Mouse (Mus musculus): ENCODE results near the gene Cfap300. TPM values are rescaled to one million over a fixed set of nuclear protein-coding genes. Genes with fewer than 3 reads are reported as not detected.

Cfap300 gene
- polyA plus RNA-seq (2016; fragmentation: Nextera tagmentation; extraction: Ambion mirVana) = 16.5 and 18.6 TPM in 2 replicates

GRCm38 (mm10) chr9:8042338-8043043, at the start of gene Cfap300:
Gene Cfap300 (minus strand): TSS chr9:8042823.
- H3K9ac ChIP-seq = peak within 1 kb of the TSS; percentile 76
- peaks cover 11% of the 10 kb centered on the region for H3K4me1 ChIP-seq
- H3K27ac ChIP-seq = peak within 1 kb of the TSS; percentile 82
- no peaks in the 10 kb centered on the region for H3K36me3 ChIP-seq (replicated peaks)
- under 1% methylated on average over 39 of the region's 39 CpGs for WGBS
- peak within 1 kb of the TSS; percentile 70 for H3K4me3 ChIP-seq (replicated peaks)
- ATAC-seq (ENCODE audit: low FRiP score) = peak; percentile 98
- H3K27me3 ChIP-seq = no peaks in the 10 kb centered on the region
- H3K9me3 ChIP-seq = no peaks in the 10 kb centered on the region
- peak within 1 kb of the TSS; percentile 71 for H3K4me2 ChIP-seq

- Histone ChIP-seq H3K9ac (no peak overlapping the region), H3K27ac (no peak overlapping the region), H3K27me3 (no peaks in the 10 kb centered on the region), H3K4me1 (no peaks in the 10 kb centered on the region), H3K4me2 (no peak overlapping the region), H3K36me3 (replicated peaks) (no peaks in the 10 kb centered on the region), H3K9me3 (no peaks in the 10 kb centered on the region), H3K4me3 (replicated peaks) (no peak overlapping the region)
- 91% methylated on average over 5 of the region's 5 CpGs for WGBS
- no peak for ATAC-seq (ENCODE audit: low FRiP score)
Measured at GRCm38 (mm10) chr9:8078882-8079281, 36.3 kb upstream of the Cfap300 start.

GRCm38 (mm10) chr9:8074345-8074744, 31.7 kb upstream of the Cfap300 start:
- H3K4me1 ChIP-seq = no peaks in the 10 kb centered on the region
- no peaks in the 10 kb centered on the region for H3K36me3 ChIP-seq (replicated peaks)
- H3K27me3 ChIP-seq = no peaks in the 10 kb centered on the region
- ATAC-seq (ENCODE audit: low FRiP score) = no peak
- no peak overlapping the region for H3K27ac ChIP-seq
- no peaks in the 10 kb centered on the region for H3K9me3 ChIP-seq
- no peak overlapping the region for H3K4me3 ChIP-seq (replicated peaks)
- no peak overlapping the region for H3K9ac ChIP-seq
- no peak overlapping the region for H3K4me2 ChIP-seq

DNA sequence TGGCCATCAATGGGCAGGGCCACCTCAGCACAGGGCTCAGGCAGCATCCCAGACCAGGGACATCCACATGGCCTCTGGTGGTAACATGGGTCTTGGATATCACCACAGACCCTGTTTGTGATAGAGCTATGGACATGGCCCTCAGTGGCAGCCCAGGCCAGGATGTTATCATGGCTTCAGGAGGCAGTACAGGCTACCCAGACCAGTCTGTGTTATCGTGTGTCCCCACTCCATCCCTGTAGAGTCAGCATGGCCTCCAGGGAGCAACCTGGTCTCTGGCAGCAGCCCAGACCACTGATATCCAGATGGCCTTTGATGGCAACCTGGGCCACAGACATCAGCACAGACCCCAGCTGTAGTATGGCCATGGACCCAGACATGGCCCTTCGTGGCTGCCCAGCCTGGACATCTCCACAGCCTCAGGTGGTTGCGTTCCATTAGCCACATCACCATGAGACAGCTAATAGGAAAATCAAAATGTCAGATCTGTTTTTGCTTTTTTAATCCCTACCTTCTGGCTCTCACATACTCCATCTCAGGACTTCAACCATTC, 30.7 kb upstream of the Cfap300 start:
- Histone ChIP-seq H3K9me3 (no peaks in the 10 kb centered on the region), H3K27me3 (no peaks in the 10 kb centered on the region), H3K9ac (no peak overlapping the region), H3K27ac (no peak overlapping the region), H3K36me3 (replicated peaks) (no peaks in the 10 kb centered on the region), H3K4me1 (no peaks in the 10 kb centered on the region), H3K4me2 (no peak overlapping the region), H3K4me3 (replicated peaks) (no peak overlapping the region)
- 96% methylated on average over 3 of the region's 3 CpGs for WGBS
- ATAC-seq (ENCODE audit: low FRiP score) = no peak

DNA sequence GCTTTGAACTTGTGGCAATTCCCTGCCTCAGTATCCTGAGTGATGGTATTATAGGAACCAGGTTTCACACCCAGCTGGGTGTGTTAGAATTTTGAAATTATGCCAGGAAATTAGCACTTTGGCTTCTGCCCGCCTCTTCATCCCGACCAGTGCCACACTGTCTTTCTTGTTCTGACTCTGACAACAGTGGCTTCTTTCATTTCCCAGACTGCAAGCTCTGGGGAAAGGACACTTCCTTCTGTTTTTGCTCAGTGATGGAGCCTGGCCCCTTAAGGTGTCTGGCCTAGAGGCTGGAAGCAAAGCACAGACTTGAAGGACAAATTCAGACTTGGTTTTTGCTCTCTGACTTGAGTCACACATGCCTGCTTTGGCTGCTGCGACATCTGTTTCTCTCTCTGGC, 17.0 kb upstream of the Cfap300 start:
- 88% methylated on average over 3 of the region's 3 CpGs for WGBS
- no peaks in the 10 kb centered on the region for H3K9me3 ChIP-seq
- no peaks in the 10 kb centered on the region for H3K4me1 ChIP-seq
- H3K9ac ChIP-seq = no peak overlapping the region
- no peak overlapping the region for H3K4me2 ChIP-seq
- H3K4me3 ChIP-seq (replicated peaks) = no peak overlapping the region
- no peak for ATAC-seq (ENCODE audit: low FRiP score)
- H3K36me3 ChIP-seq (replicated peaks) = no peaks in the 10 kb centered on the region
- no peaks in the 10 kb centered on the region for H3K27me3 ChIP-seq
- no peak overlapping the region for H3K27ac ChIP-seq

DNA sequence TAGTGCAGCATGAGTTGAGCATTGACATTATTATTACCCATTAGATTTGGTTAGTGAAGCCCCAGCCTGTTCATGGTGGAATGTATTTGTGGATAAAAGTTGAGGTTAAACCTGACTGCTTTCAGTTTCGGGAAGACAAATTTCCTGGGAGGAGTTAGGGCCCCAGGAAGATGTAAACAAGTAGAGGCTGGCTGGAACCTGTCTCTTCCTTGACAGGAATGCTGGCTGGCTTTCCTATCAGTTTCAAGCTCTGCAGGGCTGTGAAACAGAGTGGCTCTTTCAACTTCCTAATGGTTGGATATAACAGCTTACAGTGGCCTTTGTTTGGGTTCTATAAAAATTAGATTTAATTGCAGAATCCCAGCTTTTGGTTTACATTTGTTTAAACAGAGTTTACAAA, 12.2 kb upstream of the Cfap300 start:
- Histone ChIP-seq H3K9ac (no peak overlapping the region), H3K4me1 (no peaks in the 10 kb centered on the region), H3K27ac (no peak overlapping the region), H3K4me3 (replicated peaks) (no peak overlapping the region), H3K9me3 (no peaks in the 10 kb centered on the region), H3K36me3 (replicated peaks) (no peaks in the 10 kb centered on the region), H3K4me2 (no peak overlapping the region), H3K27me3 (no peaks in the 10 kb centered on the region)
- WGBS = 63% methylated on average over 1 of the region's 1 CpGs
- ATAC-seq (ENCODE audit: low FRiP score) = no peak

- Histone ChIP-seq H3K4me2 (peak overlapping the region; percentile 71), H3K27ac (peak overlapping the region; percentile 63; the same call in 1 of the 2 replicates), H3K9ac (0 out of 2 replicates have a peak overlapping the region, but pooled peaks have one; percentile 76), H3K4me3 (replicated peaks) (peak overlapping the region; percentile 70), H3K27me3 (no peaks in the 10 kb centered on the region), H3K4me1 (peaks cover 11% of the 10 kb centered on the region), H3K36me3 (replicated peaks) (no peaks in the 10 kb centered on the region), H3K9me3 (no peaks in the 10 kb centered on the region)
- 15% methylated on average over 5 of the region's 5 CpGs for WGBS
- peak; percentile 61 for ATAC-seq (ENCODE audit: low FRiP score)
Measured at GRCm38 (mm10) chr9:8043044-8043387, 393 bp upstream of the Cfap300 start.

DNA sequence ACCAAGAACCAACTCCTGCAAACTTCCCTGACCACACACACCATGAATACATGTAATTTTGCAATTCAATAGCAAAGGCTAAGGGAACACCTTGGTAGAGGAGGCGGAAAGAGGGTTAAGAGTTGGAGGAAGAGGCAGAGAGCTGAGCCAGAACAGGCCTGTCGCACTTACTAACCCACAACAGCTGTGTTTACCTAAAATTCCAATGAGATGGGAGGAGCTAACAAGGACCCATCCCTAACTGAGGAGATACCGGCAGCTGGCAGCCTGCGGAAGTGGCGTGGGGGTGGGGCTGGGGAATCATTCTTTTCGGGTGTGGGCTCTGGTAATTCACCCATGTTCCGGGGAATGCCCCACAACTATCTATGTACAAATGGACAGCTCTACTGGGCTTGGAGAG, 7.1 kb downstream of the Cfap300 start:
- no peak overlapping the region for H3K27ac ChIP-seq
- peak; percentile 61; the same call in 1 of the 2 replicates for ATAC-seq (ENCODE audit: low FRiP score)
- H3K27me3 ChIP-seq = no peaks in the 10 kb centered on the region
- H3K9ac ChIP-seq = no peak overlapping the region
- no peaks in the 10 kb centered on the region for H3K36me3 ChIP-seq (replicated peaks)
- no peaks in the 10 kb centered on the region for H3K9me3 ChIP-seq
- no peak overlapping the region for H3K4me3 ChIP-seq (replicated peaks)
- H3K4me1 ChIP-seq = peaks cover 6% of the 10 kb centered on the region; the same call in 1 of the 2 replicates
- no peak overlapping the region for H3K4me2 ChIP-seq
- WGBS = 41% methylated on average over 7 of the region's 7 CpGs

DNA sequence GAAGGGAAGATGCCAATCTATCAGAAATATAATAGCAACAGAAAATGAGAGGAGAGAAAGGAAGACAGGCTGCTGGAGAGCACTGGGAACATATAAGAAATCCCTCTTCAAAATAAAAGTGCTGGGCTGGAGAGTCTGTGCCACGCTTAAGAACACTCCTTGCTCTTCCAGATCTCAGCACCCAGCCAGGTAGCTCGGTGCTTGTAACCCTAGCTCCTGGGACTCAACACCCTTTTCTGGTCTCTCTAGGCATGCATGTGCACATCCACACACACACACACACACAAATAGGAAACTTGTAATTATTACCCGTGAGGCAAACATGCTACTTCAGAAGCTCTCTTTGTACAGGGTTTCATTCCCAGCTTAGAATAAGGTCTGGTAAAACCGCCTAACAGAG, 7.5 kb downstream of the Cfap300 start:
- Histone ChIP-seq H3K27me3 (no peaks in the 10 kb centered on the region), H3K27ac (no peak overlapping the region), H3K9me3 (no peaks in the 10 kb centered on the region), H3K9ac (no peak overlapping the region), H3K36me3 (replicated peaks) (no peaks in the 10 kb centered on the region), H3K4me1 (peaks cover 6% of the 10 kb centered on the region; the same call in 1 of the 2 replicates), H3K4me2 (no peak overlapping the region), H3K4me3 (replicated peaks) (no peak overlapping the region)
- ATAC-seq (ENCODE audit: low FRiP score) = no peak
- WGBS = 56% methylated on average over 4 of the region's 4 CpGs

DNA sequence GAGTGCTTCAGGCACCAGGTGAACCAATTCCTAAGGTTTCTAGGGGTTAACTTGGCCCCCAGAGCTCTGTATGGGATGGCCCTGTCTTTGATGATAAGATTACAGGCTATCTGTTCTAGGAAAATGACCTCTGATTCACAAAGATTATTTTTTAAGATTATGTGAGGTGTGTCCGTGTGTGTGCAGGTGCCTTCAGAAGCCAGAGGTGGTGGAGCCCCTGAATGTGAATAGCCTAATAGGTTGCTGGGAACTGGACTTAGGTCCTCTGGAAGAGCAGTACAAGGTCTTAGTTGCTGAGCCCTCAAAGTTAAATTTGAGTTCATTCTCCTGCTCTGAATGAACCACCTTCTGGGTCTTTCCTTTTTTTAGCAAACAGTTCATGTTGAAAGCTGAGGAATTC, 8.5 kb downstream of the Cfap300 start:
- 85% methylated on average over 1 of the region's 1 CpGs for WGBS
- peaks cover 6% of the 10 kb centered on the region; the same call in 1 of the 2 replicates for H3K4me1 ChIP-seq
- no peaks in the 10 kb centered on the region for H3K27me3 ChIP-seq
- no peaks in the 10 kb centered on the region for H3K9me3 ChIP-seq
- no peak overlapping the region for H3K4me2 ChIP-seq
- no peaks in the 10 kb centered on the region for H3K36me3 ChIP-seq (replicated peaks)
- no peak overlapping the region for H3K27ac ChIP-seq
- no peak overlapping the region for H3K9ac ChIP-seq
- no peak for ATAC-seq (ENCODE audit: low FRiP score)
- no peak overlapping the region for H3K4me3 ChIP-seq (replicated peaks)

GRCm38 (mm10) chr9:8032847-8033246, 9.8 kb downstream of the Cfap300 start:
- Histone ChIP-seq H3K27me3 (no peaks in the 10 kb centered on the region), H3K4me1 (peaks cover 6% of the 10 kb centered on the region; the same call in 1 of the 2 replicates), H3K4me2 (no peak overlapping the region), H3K9ac (no peak overlapping the region), H3K36me3 (replicated peaks) (no peaks in the 10 kb centered on the region), H3K27ac (no peak overlapping the region), H3K4me3 (replicated peaks) (no peak overlapping the region), H3K9me3 (no peaks in the 10 kb centered on the region)
- WGBS = 81% methylated on average over 5 of the region's 5 CpGs
- peak; percentile 27; the same call in 1 of the 2 replicates for ATAC-seq (ENCODE audit: low FRiP score)

DNA sequence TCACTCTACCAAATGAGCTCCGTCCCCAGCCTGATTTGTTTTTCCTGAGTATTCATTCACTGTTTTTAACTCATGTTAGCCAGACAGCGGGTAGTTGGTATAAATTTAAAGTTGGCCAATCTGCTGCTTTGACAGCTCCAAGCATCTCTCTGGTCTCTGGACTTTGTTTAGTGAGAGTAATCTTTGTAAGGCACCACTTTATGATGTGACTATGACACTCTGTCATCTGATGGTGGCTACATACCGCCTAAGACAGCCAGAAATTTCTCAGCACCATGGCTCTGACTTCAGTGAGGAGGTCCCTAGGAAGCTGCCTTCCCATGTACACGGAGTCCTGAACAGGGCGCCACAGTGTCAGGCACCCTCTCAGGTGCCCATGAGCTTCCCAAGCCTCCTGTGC, 24.0 kb downstream of the Cfap300 start:
- H3K4me3 ChIP-seq (replicated peaks) = no peak overlapping the region

More for the DNA sequence above, 24.0 kb downstream of the Cfap300 start:
- H3K9ac ChIP-seq = no peak overlapping the region
- H3K4me2 ChIP-seq = no peak overlapping the region
- 0 out of 2 replicates have a peak, but pooled peaks cover 2% of the 10 kb centered on the region for H3K36me3 ChIP-seq (replicated peaks)
- no peaks in the 10 kb centered on the region for H3K9me3 ChIP-seq
- 89% methylated on average over 5 of the region's 5 CpGs for WGBS
- no peak for ATAC-seq (ENCODE audit: low FRiP score)
- H3K27ac ChIP-seq = no peak overlapping the region
- no peaks in the 10 kb centered on the region for H3K4me1 ChIP-seq
- no peaks in the 10 kb centered on the region for H3K27me3 ChIP-seq
